Mouse (Mus musculus) hindbrain, postnatal 0 days (tissue): Measurements from ENCODE around the gene Elmo1. TPM values are rescaled to one million over a fixed set of nuclear protein-coding genes. Genes with fewer than 3 reads are reported as not detected.
A peak's percentile ranks its signal among the peaks of the same experiment; 100 is the strongest.

ENCODE experiments used
- ATAC-seq: fragments of 200-750 bp; cut with Nextera tagmentation; 2 replicates; pipeline ENCODE4 v1.8.0; 2017; ENCODE audit warnings: mild to moderate bottlenecking, moderate TSS enrichment, moderate library complexity
- DNase-seq: peaks from one replicate; pipeline ENCODE4 v3.0.0-alpha.2; 2015; ENCODE audit warnings: low spot score
- H3K27ac ChIP-seq: fragments of 300-500 bp; sonication (generic); 2 replicates; pipeline ENCODE4 v1.5.1; 2014; ENCODE audit warnings: mild to moderate bottlenecking
- H3K27me3 ChIP-seq: fragments of 300-500 bp; sonication (generic); 2 replicates; pipeline ENCODE4 v1.6.1; 2014; ENCODE audit warnings: low read length, mixed read lengths; ENCODE audit not compliant: insufficient read depth
- H3K36me3 ChIP-seq: fragments of 300-500 bp; sonication (generic); 2 replicates; pipeline ENCODE4 v1.6.1; 2014; ENCODE audit warnings: low read length, mixed read lengths; ENCODE audit not compliant: insufficient read depth
- H3K4me1 ChIP-seq: fragments of 300-500 bp; sonication (generic); 2 replicates; pipeline ENCODE4 v1.6.1; 2014; ENCODE audit warnings: antibody characterized with exemption, low read length, mixed read lengths; ENCODE audit not compliant: insufficient read depth
- H3K4me2 ChIP-seq: fragments of 300-500 bp; sonication (generic); 2 replicates; pipeline ENCODE4 v1.6.1; 2014; ENCODE audit warnings: low read depth, mild to moderate bottlenecking, low read length, moderate library complexity, mixed read lengths
- H3K4me3 ChIP-seq: fragments of 300-500 bp; sonication (generic); 2 replicates; pipeline ENCODE4 v1.5.1; 2014; ENCODE audit warnings: low read length
- H3K9ac ChIP-seq: fragments of 300-500 bp; sonication (generic); replicated peaks from 2 replicates; pipeline ENCODE4 v1.6.1; 2014; ENCODE audit warnings: mild to moderate bottlenecking, low read length, moderate library complexity, mixed read lengths
- H3K9me3 ChIP-seq: fragments of 300-500 bp; sonication (generic); 2 replicates; pipeline ENCODE4 v1.6.1; 2016; ENCODE audit warnings: low read length, mixed read lengths
- CTCF ChIP-seq: IDR thresholded peaks from 2 replicates; pipeline ENCODE4 v1.5.1; 2016; ENCODE audit warnings: antibody characterized with exemption, control low read depth, low read depth
- WGBS: fragments of 180-500 bp; shearing (Covaris S2); extraction: QIAGEN DNeasy Blood & Tissue Kit; methylation state at CpG from one replicate; pipeline ENCODE4 v1.1.7; 2014; 5-methylcytosine and 5-hydroxymethylcytosine counted together
- polyA plus RNA-seq: library from polyadenylated mRNA; unstranded; fragments of >200 nt; fragmentation: Nextera tagmentation; extraction: Ambion mirVana; gene quantifications from 2 replicates; pipeline ENCODE4 v1.2.1, GENCODE M21; 2015
- total RNA-seq: library from RNA; depleted of rRNA; stranded (reverse); fragments of >200 nt; gene quantifications from 2 replicates; pipeline ENCODE4 v1.2.3, GENCODE M21; 2014

The Elmo1 gene
- total and polyA plus RNA-seq, 2 experiments from 2014 or later: 35.8 to 37.5 TPM

DNA sequence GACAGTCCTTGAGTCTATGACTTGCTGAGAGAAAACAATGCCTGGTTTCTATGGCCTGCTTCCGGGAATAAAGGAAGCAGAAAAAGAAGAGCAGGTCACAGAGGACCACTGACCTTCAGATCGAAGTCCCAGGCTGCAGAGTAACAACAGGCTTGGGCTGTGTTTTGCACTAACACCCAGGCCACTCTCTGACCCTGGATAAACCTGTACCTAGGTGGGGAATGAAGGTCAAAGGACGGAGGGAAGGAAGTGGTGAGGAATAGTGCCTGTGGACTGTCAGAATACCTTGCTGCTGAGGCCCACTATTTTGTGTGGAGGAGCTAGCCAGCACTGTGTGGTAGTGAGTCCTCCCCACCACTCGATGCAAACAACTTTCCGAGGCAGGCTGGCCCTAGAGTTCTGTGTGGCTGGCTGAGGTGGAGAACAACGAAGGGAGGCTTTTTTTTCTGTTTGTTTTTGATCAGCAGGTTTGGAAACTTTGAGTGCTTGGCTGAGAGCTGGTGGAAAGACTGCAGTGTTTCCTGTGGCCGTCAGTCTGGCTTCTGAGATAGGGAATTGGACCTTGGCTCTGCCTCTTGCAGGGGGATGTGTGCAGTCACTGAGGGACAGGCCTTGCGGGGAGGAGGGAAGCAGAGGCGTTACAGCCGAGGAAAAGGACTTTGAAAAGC is 83.7 kb downstream of the Elmo1 start:
- Histone ChIP-seq H3K4me1 (no peaks in the 10 kb centered on the region), H3K4me3 (no peak overlapping the region), H3K36me3 (no peaks in the 10 kb centered on the region), H3K9ac (no peak overlapping the region), H3K9me3 (no peaks in the 10 kb centered on the region), H3K27ac (no peak overlapping the region; the same call in 1 of the 2 replicates), H3K4me2 (no peak overlapping the region), H3K27me3 (no peaks in the 10 kb centered on the region)
- ATAC-seq (no peak), DNase-seq (no peak)
- TF ChIP-seq CTCF: no peak
- 34% methylated on average over 10 of the region's 10 CpGs for WGBS

DNA sequence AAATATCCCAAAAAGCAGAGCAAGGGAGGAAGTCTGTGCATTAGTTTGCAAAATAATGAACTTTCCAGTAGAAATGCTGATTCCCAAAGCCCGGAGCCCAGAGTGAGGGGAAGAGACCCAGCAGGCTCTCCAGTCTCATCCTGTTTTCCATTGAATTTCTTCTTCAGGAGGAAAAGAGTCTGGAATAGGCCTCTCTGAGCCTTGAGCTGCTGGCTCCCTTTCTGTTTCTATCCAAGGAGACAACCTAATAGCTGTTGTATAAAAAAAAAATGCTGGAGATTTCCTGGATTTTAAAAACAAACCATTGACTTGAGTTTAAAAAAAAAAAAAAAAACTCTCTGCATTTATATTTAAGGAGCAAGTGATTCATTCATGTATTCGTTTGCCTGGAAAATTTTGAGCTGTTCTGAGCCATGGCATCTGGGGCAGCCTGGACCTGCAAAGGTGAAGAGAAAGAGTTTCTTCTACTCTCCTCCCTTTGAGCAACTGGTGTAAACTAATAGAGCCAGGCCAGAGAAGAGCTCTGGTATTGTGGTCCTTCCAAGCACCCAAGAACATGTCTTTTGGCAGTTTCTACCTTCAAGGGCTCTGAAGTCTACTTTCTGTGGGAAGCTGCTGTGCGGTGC is 84.4 kb downstream of the Elmo1 start:
- Histone ChIP-seq H3K9ac (no peak overlapping the region), H3K27ac (no peak overlapping the region), H3K4me1 (no peaks in the 10 kb centered on the region), H3K4me2 (no peak overlapping the region), H3K4me3 (no peak overlapping the region), H3K9me3 (no peaks in the 10 kb centered on the region), H3K36me3 (no peaks in the 10 kb centered on the region), H3K27me3 (no peaks in the 10 kb centered on the region)
- TF ChIP-seq CTCF: no peak
- WGBS: 58% methylated on average over 3 of the region's 3 CpGs
- no peak for DNase-seq
- no peak for ATAC-seq

DNA sequence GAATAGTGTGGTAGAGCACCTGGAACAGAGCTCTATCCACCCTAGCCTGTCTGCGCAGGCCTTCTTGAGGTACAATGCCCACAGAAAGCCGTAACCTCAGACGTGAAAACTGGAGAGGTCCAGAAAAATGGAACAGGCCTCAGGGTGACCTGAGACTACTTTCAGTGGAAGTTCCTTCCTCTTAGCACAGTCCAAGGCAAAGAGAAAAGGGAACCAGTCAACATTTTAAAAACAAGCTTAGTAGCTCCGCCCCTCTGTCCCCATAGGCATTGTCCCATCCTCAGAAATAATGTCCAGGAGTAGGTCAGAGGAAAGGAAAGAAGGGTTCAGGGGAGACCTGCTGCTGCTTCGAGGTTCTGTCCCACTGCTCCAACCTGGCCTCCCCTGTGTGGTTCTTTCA is 90.3 kb downstream of the Elmo1 start:
- H3K9ac ChIP-seq: no peak overlapping the region
- no peak overlapping the region for H3K27ac ChIP-seq
- H3K4me1 ChIP-seq: peaks cover 17% of the 10 kb centered on the region
- 89% methylated on average over 5 of the region's 5 CpGs for WGBS
- no peak for ATAC-seq
- no peak overlapping the region for H3K4me2 ChIP-seq
- DNase-seq: no peak
- no peaks in the 10 kb centered on the region for H3K36me3 ChIP-seq
- H3K9me3 ChIP-seq: no peaks in the 10 kb centered on the region
- H3K4me3 ChIP-seq: no peak overlapping the region
- no peaks in the 10 kb centered on the region for H3K27me3 ChIP-seq
- no peak for TF ChIP-seq CTCF

DNA sequence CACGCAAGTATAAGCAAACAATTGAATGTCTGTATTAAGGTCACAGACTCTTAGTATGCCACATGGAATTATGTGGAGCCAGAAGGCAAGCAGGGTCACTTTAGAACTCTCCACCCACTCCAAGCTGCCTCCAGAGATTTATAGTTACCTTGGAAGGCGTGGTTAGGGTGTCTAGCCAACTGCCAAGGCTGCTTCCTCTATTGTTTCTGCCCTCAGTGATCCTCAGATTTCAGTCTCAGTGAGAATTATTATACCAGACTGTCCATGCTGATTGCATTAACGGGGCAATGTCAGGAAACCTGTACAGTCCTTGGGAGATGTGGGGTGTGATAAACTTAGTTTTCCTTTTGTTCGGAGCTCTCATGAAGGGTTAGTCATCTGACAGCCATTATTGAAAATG is 90.9 kb downstream of the Elmo1 start:
- ATAC-seq (no peak), DNase-seq (no peak)
- TF ChIP-seq CTCF: no peak
- Histone ChIP-seq H3K4me3 (no peak overlapping the region), H3K9me3 (no peaks in the 10 kb centered on the region), H3K4me2 (no peak overlapping the region), H3K27ac (no peak overlapping the region), H3K36me3 (no peaks in the 10 kb centered on the region), H3K4me1 (peaks cover 17% of the 10 kb centered on the region), H3K27me3 (no peaks in the 10 kb centered on the region), H3K9ac (no peak overlapping the region)
- WGBS: 85% methylated on average over 4 of the region's 4 CpGs

DNA sequence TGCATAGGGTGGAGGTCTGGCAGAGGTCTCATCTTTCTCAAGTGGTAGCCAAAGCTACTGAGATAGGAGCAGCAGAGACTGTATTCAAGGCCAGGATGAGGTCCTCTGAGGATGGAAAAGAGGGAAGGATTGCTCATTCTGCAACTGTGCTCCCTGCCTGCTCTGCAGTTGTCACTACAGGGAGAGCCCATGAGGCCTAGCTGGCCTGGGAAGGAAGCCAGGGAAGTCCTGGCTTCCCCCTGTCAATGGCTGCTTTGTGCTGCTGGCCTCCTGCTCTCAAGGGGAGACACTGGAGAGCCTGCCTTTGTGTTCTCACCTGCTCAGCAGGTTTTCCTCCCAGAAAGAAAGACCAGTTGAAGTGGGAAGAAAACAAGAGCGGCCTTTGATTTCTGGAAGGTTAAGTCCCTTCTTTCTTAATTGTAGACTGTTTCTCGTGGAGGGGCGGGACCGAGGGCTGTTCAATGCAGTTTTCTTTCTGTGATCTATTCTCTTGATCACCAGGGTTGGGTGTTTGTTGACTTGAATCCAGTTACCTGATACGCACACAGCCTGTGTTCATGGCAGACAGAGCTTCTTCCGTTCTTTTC is 91.9 kb downstream of the Elmo1 start:
- no peak for TF ChIP-seq CTCF
- no peak overlapping the region for H3K4me2 ChIP-seq
- H3K4me3 ChIP-seq: no peak overlapping the region
- DNase-seq (peak; percentile 61), ATAC-seq (peak; percentile 62)
- H3K36me3 ChIP-seq: no peaks in the 10 kb centered on the region
- no peaks in the 10 kb centered on the region for H3K27me3 ChIP-seq
- peaks cover 17% of the 10 kb centered on the region for H3K4me1 ChIP-seq
- H3K27ac ChIP-seq: peak overlapping the region; percentile 56; the same call in 1 of the 2 replicates
- WGBS: 48% methylated on average over 6 of the region's 6 CpGs
- no peaks in the 10 kb centered on the region for H3K9me3 ChIP-seq
- no peak overlapping the region for H3K9ac ChIP-seq

DNA sequence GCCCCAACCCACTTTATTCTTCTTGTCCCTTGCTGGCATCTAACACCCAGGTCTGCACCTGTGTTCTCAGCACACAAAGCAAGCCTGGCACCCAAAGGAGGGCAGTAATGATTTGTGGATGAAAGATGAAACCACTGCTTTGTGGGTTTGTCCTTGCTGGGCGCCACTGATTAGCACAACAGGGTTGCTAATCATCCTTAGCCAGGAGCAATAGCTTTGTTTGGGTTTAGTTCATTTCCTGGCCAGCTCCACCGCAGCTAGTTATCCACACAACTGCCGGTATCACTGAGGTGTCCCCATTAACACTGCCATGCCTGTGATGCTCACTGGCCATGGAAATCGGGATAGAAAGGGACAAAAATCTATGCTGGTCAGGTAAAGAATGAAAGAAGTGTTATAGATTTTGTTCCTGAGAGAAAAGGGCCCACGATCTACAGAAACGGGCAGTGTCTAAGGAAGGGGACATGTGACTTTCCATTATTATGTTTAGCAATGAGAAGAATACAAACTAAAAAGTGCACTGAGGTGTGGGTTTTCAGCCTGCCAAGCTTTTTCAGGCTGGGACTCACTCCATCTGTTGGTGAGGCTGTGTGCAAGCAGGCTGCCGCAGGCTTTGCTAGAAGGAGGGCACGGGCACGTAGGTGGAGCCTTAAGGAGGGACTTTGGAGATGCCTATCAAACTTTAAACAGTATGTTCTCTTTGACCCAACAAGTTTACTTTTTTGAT is 93.3 kb downstream of the Elmo1 start:
- no peaks in the 10 kb centered on the region for H3K36me3 ChIP-seq
- DNase-seq (peak; percentile 74), ATAC-seq (peak; percentile 86)
- H3K9me3 ChIP-seq: no peaks in the 10 kb centered on the region
- H3K27ac ChIP-seq: peak overlapping the region; percentile 56
- peaks cover 17% of the 10 kb centered on the region for H3K4me1 ChIP-seq
- 11% methylated on average over 9 of the region's 9 CpGs for WGBS
- no peak overlapping the region for H3K4me3 ChIP-seq
- H3K9ac ChIP-seq: no peak overlapping the region
- TF ChIP-seq CTCF: peak; percentile 73
- peak overlapping the region; percentile 34; the same call in 1 of the 2 replicates for H3K4me2 ChIP-seq
- no peaks in the 10 kb centered on the region for H3K27me3 ChIP-seq
